Mouse (Mus musculus): Measurements from ENCODE around the gene Enox2.

Gene Enox2

GRCm38 (mm10) chrX:48985653-48986052 lies 302.4 kb downstream of the Enox2 start:
- no peak for DNase-seq

- DNase-seq, result no peak
Measured at GRCm38 (mm10) chrX:48984451-48984850, 303.6 kb downstream of the Enox2 start.
